Mouse (Mus musculus) limb, embryonic 12.5 days (tissue): ENCODE results near the gene Gm20903. TPM values are rescaled to one million over a fixed set of nuclear protein-coding genes. Genes with fewer than 3 reads are reported as not detected.
"Not testable (repeated sequence)": the region's sequence is repeated elsewhere in the genome, so short reads cannot be mapped to it uniquely, and the experiment has no call there.

Source experiments
- ATAC-seq: fragments of 200-750 bp; cut with Nextera tagmentation; 2 replicates; pipeline ENCODE4 v1.8.0; 2017; ENCODE audit warnings: low read depth, moderate TSS enrichment; ENCODE audit not compliant: insufficient number of reproducible peaks, insufficient read depth, low FRiP score, low TSS enrichment
- H3K27ac ChIP-seq: fragments of 300-500 bp; sonication (generic); 2 replicates; pipeline ENCODE4 v1.5.1; 2016; ENCODE audit warnings: mild to moderate bottlenecking, moderate library complexity
- H3K27me3 ChIP-seq: fragments of 300-500 bp; sonication (generic); 2 replicates; pipeline ENCODE4 v1.6.1; 2016; ENCODE audit warnings: mild to moderate bottlenecking, moderate library complexity
- H3K36me3 ChIP-seq: fragments of 300-500 bp; sonication (generic); 2 replicates; pipeline ENCODE4 v1.6.1; 2016; ENCODE audit warnings: mild to moderate bottlenecking, moderate library complexity
- H3K4me1 ChIP-seq: fragments of 300-500 bp; sonication (generic); replicated peaks from 2 replicates; pipeline ENCODE4 v1.6.1; 2016
- H3K4me2 ChIP-seq: fragments of 300-500 bp; sonication (generic); 2 replicates; pipeline ENCODE4 v1.6.1; 2016; ENCODE audit warnings: mild to moderate bottlenecking, moderate library complexity
- H3K4me3 ChIP-seq: fragments of 300-500 bp; sonication (generic); replicated peaks from 2 replicates; pipeline ENCODE4 v1.5.1; 2016; ENCODE audit warnings: mild to moderate bottlenecking
- H3K9ac ChIP-seq: fragments of 300-500 bp; sonication (generic); replicated peaks from 2 replicates; pipeline ENCODE4 v1.6.1; 2016; ENCODE audit warnings: mild to moderate bottlenecking, moderate library complexity
- H3K9me3 ChIP-seq: fragments of 300-500 bp; sonication (generic); 2 replicates; pipeline ENCODE4 v1.6.1; 2016; ENCODE audit warnings: mild to moderate bottlenecking, moderate library complexity
- WGBS: fragments of 180-500 bp; shearing (Covaris S2); methylation state at CpG from one replicate; pipeline ENCODE4 v1.1.7; 2016; 5-methylcytosine and 5-hydroxymethylcytosine counted together
- polyA plus RNA-seq: library from polyadenylated mRNA; unstranded; fragments of >200 nt; fragmentation: Nextera tagmentation; extraction: Ambion mirVana; gene quantifications from 2 replicates; pipeline ENCODE4 v1.2.1, GENCODE M21; 2016

The Gm20903 gene
- not detected in 2 replicates for polyA plus RNA-seq

- H3K9ac ChIP-seq, H3K4me1 ChIP-seq, H3K27me3 ChIP-seq, H3K4me2 ChIP-seq, H3K27ac ChIP-seq, H3K9me3 ChIP-seq, H3K4me3 ChIP-seq, ATAC-seq, H3K36me3 ChIP-seq: not testable (repeated sequence)
- WGBS, result no CpG with 5 or more reads among the region's 6 CpGs
These were observed at the start of gene Gm20903 for GRCm38 (mm10) chrY:73669015-73669414. Gene Gm20903 (plus strand): TSS chrY:73669315.
